Mouse (Mus musculus) heart, adult 2 months (tissue): Measurements from ENCODE around the gene Trcg1. TPM values are rescaled to one million over a fixed set of nuclear protein-coding genes. Genes with fewer than 3 reads are reported as not detected.
"Not testable (repeated sequence)": the region's sequence is repeated elsewhere in the genome, so short reads cannot be mapped to it uniquely, and the experiment has no call there.

Source experiments
- DNase-seq, 2 experiments: peaks; one replicate each; pipeline ENCODE4 v3.0.0; 2021
- H3K27ac ChIP-seq: fragments of 200-600 bp; 2 replicates; pipeline ENCODE4 v1.8.1; 2022
- H3K27me3 ChIP-seq: fragments of 200-500 bp; 2 replicates; pipeline ENCODE4 v1.6.1; 2012; ENCODE audit warnings: mild to moderate bottlenecking, low read length, inconsistent platforms, mixed read lengths; ENCODE audit not compliant: control insufficient read depth, insufficient read depth
- H3K36me3 ChIP-seq: fragments of 200-500 bp; 2 replicates; pipeline ENCODE4 v1.6.1; 2012; ENCODE audit warnings: low read length, inconsistent platforms; ENCODE audit not compliant: control insufficient read depth, insufficient read depth
- H3K4me1 ChIP-seq: fragments of 200-500 bp; 2 replicates; pipeline ENCODE4 v1.6.1; 2011; ENCODE audit warnings: low read length; ENCODE audit not compliant: control insufficient read depth, insufficient read depth
- H3K4me3 ChIP-seq: fragments of 200-600 bp; 2 replicates; pipeline ENCODE4 v1.8.1; 2022
- H3K79me2 ChIP-seq: fragments of 200-500 bp; replicated peaks from 2 replicates; pipeline ENCODE4 v1.6.1; 2012; ENCODE audit warnings: mild to moderate bottlenecking, inconsistent platforms, low read length, moderate library complexity, mixed read lengths; ENCODE audit not compliant: control insufficient read depth, insufficient read depth
- H3K9ac ChIP-seq: fragments of 200-500 bp; 2 replicates; pipeline ENCODE4 v1.6.1; 2012; ENCODE audit warnings: low read depth, mild to moderate bottlenecking, control low read depth, inconsistent platforms, low read length, mixed read lengths
- CTCF ChIP-seq: fragments of 200-600 bp; IDR thresholded peaks from 2 replicates; pipeline ENCODE4 v1.8.1; 2022; ENCODE audit warnings: antibody characterized with exemption, mild to moderate bottlenecking, moderate library complexity
- EP300 ChIP-seq: fragments of 200-500 bp; IDR thresholded peaks from 2 replicates; pipeline ENCODE4 v1.6.1; 2011; ENCODE audit warnings: low read depth, low read length, control low read depth; ENCODE audit not compliant: insufficient read depth
- POLR2A ChIP-seq: fragments of 200-500 bp; IDR thresholded peaks from 2 replicates; pipeline ENCODE4 v1.6.1; 2011; ENCODE audit warnings: mild to moderate bottlenecking, low read depth, low read length, control low read depth; ENCODE audit not compliant: insufficient read depth
- WGBS: fragments of 180-500 bp; shearing (Covaris S2); methylation state at CpG from one replicate; pipeline ENCODE4 v1.1.7; 2018; 5-methylcytosine and 5-hydroxymethylcytosine counted together
- intact Hi-C: fragments of 180-260 bp; cut with DNase I; formaldehyde crosslinking; loops from one replicate; pipeline ENCODE4 v1.15.1; 2025
- polyA plus RNA-seq: library from polyadenylated mRNA; depleted of rRNA; stranded (reverse); fragments of >200 nt; gene quantifications from 2 replicates; pipeline ENCODE4 v1.2.3, GENCODE M21; 2012
- total RNA-seq, 2 experiments: library from RNA; stranded (reverse); gene quantifications; 2 replicates each; pipeline ENCODE4 v1.2.3; 2021

Trcg1 gene
- total and polyA plus RNA-seq, 3 experiments: not detected

DNA sequence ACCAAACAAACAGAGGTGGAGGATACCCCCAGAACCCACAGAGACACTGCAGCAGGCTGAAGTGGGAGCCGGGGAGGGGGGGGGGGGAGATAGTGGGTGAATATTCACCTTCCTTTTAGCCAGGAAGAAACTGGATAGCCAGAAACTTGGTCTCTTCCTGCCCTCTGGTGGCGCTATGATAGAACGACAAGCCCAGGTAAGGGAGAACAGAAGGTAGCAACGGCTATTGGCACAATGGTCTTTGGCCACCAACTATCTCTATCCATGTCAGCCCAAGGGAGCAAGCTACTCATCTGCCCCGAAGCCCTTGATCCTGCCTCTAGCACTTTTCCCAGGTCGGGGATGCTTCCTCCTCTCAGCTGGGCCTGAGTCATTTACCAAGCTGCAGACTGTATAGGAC is 16.0 kb upstream of the Trcg1 start:
- Histone ChIP-seq H3K4me1 (no peaks in the 10 kb centered on the region), H3K36me3 (no peaks in the 10 kb centered on the region), H3K79me2 (no peaks in the 10 kb centered on the region), H3K27ac (no peak overlapping the region), H3K27me3 (no peaks in the 10 kb centered on the region), H3K4me3 (no peak overlapping the region), H3K9ac (no peak overlapping the region)
- WGBS: 17% methylated on average over 6 of the region's 6 CpGs
- TF ChIP-seq POLR2A (no peak), CTCF (peak; percentile 71)
- no peak for DNase-seq
- intact Hi-C loops: loop anchor here (2.0 to 10.0 kb wide), 2 partner anchors 166 to 328 kb away; no protein-coding TSS in a partner anchor

DNA sequence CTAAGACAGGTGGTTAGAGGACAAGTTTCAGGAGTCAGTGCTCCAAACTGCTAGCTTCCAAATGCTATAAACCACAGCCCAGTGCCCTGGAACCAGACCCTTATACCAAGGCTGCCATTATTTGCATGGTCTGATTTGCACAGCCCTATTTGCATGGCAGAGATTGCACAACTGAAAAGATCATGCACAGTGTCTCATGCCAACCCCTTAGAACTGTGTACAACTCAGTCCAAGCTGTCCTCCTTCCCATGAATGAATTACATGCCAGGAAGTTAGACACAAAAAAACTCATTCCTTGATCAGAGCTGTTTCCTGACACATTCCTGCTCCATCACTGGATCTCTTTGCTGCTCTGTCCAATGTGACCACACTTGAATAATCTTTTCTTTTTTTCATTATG is 13.0 kb upstream of the Trcg1 start:
- no peak overlapping the region for H3K4me3 ChIP-seq
- no peaks in the 10 kb centered on the region for H3K79me2 ChIP-seq
- no peaks in the 10 kb centered on the region for H3K27me3 ChIP-seq
- intact Hi-C loops: loop anchor here (10.0 kb wide), 1 partner anchor 169 kb away; no protein-coding TSS in a partner anchor
- TF ChIP-seq CTCF (no peak), EP300 (no peak)
- no peak overlapping the region for H3K9ac ChIP-seq
- DNase-seq: no peak
- no peaks in the 10 kb centered on the region for H3K4me1 ChIP-seq
- no peaks in the 10 kb centered on the region for H3K36me3 ChIP-seq
- no peak overlapping the region for H3K27ac ChIP-seq

DNA sequence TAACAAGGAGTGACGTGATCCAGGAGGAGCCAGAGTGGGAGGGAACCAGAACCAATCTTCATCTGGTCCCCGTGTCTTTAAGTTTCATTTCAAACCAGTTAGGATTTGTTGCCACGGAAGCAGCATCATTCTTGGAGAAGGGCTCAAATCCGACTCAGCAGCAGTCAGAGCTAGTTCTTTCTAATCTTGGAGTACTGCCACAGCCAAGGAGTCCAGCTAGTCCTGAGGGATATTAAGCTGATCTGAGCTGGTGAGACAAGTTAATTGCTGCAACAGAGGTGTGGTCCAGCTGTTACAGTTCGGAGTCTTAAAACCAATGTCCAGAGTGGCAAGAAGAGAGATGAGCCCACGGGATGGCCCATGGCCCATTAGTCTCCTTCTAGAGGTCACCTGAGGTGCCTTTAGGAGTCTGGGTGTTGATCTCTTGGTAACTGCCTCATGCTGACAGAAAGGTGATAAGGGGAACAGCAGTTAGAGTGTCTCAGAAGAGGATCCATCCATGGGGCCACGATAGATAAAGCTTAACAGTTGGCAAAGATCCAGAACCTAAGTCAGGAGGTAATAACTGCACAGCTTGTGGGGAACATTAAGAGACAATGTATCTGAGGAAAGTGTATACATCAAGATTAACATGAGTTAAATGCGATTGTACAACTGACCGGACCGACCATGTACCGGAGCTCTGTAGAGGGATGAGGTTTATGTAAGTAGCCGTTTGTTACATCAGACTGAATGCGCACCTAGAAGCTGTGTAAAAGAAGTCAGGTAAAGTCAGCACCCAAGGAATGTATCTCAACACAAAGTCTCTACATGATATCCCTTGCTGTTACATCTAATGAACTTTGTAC is 10.4 kb upstream of the Trcg1 start:
- no peak overlapping the region for H3K9ac ChIP-seq
- no peak overlapping the region for H3K27ac ChIP-seq
- intact Hi-C loops: loop anchor here (10.0 kb wide), 1 partner anchor 171 kb away; no protein-coding TSS in a partner anchor
- no peak for DNase-seq
- no peaks in the 10 kb centered on the region; the same call in 1 of the 2 replicates for H3K4me1 ChIP-seq
- TF ChIP-seq CTCF (no peak), EP300 (no peak), POLR2A (no peak)
- no peaks in the 10 kb centered on the region for H3K36me3 ChIP-seq
- H3K4me3 ChIP-seq: no peak overlapping the region
- no peaks in the 10 kb centered on the region for H3K79me2 ChIP-seq
- 67% methylated on average over 13 of the region's 13 CpGs for WGBS
- H3K27me3 ChIP-seq: no peaks in the 10 kb centered on the region

DNA sequence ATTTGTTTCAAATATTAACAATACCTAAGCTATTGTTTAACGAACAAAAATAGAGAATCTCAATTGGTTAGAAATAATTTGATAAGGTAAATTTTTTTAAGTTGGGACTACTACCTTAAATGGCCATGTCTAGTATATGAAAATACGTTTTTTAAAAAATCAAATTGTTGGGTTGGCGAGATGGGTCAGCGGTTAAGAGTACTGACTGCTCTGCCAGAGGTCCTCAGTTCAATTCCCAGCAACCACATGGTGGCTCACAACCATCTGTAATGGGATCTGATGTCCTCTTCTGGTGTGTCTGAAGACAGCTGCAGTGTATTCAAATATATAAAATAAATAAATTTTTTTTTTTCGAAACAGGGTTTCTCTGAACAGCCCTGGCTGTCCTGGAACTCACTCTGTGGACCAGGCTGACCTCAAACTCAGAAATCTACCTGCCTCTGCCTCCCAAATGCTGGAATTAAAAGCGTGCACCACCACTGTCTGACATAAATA is 9.7 kb upstream of the Trcg1 start:
- WGBS: 88% methylated on average over 6 of the region's 6 CpGs
- DNase-seq, H3K27ac ChIP-seq, H3K36me3 ChIP-seq, H3K4me3 ChIP-seq, H3K9ac ChIP-seq, H3K4me1 ChIP-seq, H3K79me2 ChIP-seq, H3K27me3 ChIP-seq: not testable (repeated sequence)
- intact Hi-C loops: loop anchor here (10.0 kb wide), 1 partner anchor 172 kb away; no protein-coding TSS in a partner anchor

DNA sequence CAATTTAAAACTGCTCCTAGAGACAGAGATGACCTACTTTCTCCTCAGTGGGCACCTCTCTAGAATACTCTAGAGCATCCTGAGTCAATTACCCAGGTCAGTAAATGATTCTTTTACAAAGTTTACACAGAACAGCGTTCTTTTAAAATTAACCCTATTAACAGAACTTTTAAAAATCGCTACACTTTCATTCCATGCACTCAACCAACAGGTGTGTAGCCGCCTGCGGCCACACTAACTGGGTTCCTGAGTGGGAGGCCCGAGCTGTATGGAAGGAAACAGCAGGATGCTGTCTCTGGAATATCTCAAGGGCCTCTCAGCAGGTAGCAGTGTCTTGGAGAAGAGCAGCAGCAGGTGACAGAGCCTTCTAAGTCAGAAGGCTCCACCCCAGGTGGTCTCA is 9.2 kb upstream of the Trcg1 start:
- Histone ChIP-seq H3K4me1 (no peaks in the 10 kb centered on the region; the same call in 1 of the 2 replicates), H3K4me3 (no peak overlapping the region), H3K27ac (no peak overlapping the region), H3K27me3 (no peaks in the 10 kb centered on the region), H3K36me3 (no peaks in the 10 kb centered on the region), H3K79me2 (no peaks in the 10 kb centered on the region), H3K9ac (no peak overlapping the region)
- intact Hi-C loops: loop anchor here (10.0 kb wide), 1 partner anchor 172 kb away; no protein-coding TSS in a partner anchor
- DNase-seq: peak in 1 of 2 experiments; percentile 2
- WGBS: 72% methylated on average over 5 of the region's 5 CpGs
- no peak for TF ChIP-seq EP300
- TF ChIP-seq POLR2A: no peak
- no peak for TF ChIP-seq CTCF

DNA sequence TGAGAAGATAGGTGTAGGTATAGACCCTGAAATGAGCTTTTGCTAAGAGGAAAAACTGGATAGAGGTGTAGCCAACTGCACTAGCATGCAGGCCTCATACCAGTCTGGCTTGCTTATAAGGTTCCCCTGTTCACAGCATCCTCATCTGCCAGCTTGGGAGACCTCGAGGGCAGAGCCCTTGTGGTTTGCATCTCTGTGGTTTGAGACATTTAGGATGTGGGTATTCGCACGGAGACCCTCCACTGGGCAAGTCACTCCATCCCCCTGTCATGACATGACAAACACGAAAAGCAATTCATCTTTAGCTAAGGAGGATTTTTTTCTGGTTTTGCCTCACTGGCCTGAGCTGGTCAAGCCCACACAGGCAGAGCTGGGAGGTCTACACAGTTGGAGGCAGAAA is 8.2 kb upstream of the Trcg1 start:
- TF ChIP-seq POLR2A (no peak), EP300 (no peak), CTCF (no peak)
- Histone ChIP-seq H3K27ac (no peak overlapping the region), H3K4me1 (no peaks in the 10 kb centered on the region; the same call in 1 of the 2 replicates), H3K4me3 (no peak overlapping the region), H3K9ac (no peak overlapping the region), H3K36me3 (no peaks in the 10 kb centered on the region), H3K27me3 (no peaks in the 10 kb centered on the region), H3K79me2 (no peaks in the 10 kb centered on the region)
- WGBS: 78% methylated on average over 4 of the region's 4 CpGs
- intact Hi-C loops: loop anchor here (10.0 kb wide), 1 partner anchor 173 kb away; no protein-coding TSS in a partner anchor
- peak in 1 of 2 experiments; percentile 11 for DNase-seq
